Mouse (Mus musculus): ENCODE measurements around the gene Nrip3.

DNA sequence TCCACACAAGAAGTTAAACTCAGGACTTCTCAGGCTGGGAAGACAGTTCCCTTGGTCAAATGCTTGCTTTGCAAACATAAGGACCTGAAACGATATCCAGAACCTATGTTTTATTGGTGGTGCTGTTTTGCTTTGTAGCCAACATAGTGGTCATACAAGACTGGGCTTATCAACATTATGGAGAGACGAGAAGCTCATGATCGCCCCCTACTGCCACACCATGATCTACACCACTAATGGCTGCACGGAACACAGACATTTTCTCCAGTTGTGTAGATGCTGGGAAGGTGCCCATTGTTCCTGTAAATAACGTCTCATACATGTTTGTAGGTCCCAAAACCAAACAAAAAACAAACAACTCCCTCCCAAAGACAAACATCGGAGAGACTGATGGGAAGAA is 23.0 kb upstream of the Nrip3 start:
- no peak for TF ChIP-seq CTCF (IDR thresholded peaks at IDR 0.05; ENCODE audit: borderline replicate concordance, control insufficient read depth, extremely low read depth, insufficient read depth, low read length, poor library complexity)
- no peak for TF ChIP-seq POLR2A (IDR thresholded peaks at IDR 0.05; ENCODE audit: control insufficient read depth, extremely low read depth, insufficient read depth, low read length, poor library complexity)

Measured in thymus, adult 2 months (tissue).